Mouse (Mus musculus) adrenal gland, adult 18-20 months (tissue): Measurements from ENCODE around the gene Plin4. TPM values are rescaled to one million over a fixed set of nuclear protein-coding genes. Genes with fewer than 3 reads are reported as not detected.

Experiments used
- DNase-seq, 2 experiments: peaks; one replicate each; pipeline ENCODE4 v3.0.0; 2021 to 2022; ENCODE audit warnings: low spot score in 2 of 2
- long read RNA-seq, 2 experiments: library from polyadenylated mRNA; stranded (forward); transcript quantifications; one replicate each; pipeline ENCODE4 v2.0.0; 2021
- total RNA-seq, 2 experiments: library from RNA; stranded (reverse); gene quantifications; 1 replicate in 1 of 2; 2 replicates in 1 of 2; pipeline ENCODE4 v1.2.3; 2021

Gene Plin4
- total RNA-seq, result 100 to 1,000 TPM in 1 of 2 experiments, 10 to 100 TPM in 1; 65.0 to 212 TPM
- long read RNA-seq, experiment 1, partial matches to known transcripts, result 25 of 77 reads
- long read RNA-seq, experiment 1, other reads (novel, unspliced or antisense), result 52 of 77 reads
- long read RNA-seq, experiment 2, partial matches to known transcripts, result 5 of 25 reads
- long read RNA-seq, experiment 2, other reads (novel, unspliced or antisense), result 20 of 25 reads

DNA sequence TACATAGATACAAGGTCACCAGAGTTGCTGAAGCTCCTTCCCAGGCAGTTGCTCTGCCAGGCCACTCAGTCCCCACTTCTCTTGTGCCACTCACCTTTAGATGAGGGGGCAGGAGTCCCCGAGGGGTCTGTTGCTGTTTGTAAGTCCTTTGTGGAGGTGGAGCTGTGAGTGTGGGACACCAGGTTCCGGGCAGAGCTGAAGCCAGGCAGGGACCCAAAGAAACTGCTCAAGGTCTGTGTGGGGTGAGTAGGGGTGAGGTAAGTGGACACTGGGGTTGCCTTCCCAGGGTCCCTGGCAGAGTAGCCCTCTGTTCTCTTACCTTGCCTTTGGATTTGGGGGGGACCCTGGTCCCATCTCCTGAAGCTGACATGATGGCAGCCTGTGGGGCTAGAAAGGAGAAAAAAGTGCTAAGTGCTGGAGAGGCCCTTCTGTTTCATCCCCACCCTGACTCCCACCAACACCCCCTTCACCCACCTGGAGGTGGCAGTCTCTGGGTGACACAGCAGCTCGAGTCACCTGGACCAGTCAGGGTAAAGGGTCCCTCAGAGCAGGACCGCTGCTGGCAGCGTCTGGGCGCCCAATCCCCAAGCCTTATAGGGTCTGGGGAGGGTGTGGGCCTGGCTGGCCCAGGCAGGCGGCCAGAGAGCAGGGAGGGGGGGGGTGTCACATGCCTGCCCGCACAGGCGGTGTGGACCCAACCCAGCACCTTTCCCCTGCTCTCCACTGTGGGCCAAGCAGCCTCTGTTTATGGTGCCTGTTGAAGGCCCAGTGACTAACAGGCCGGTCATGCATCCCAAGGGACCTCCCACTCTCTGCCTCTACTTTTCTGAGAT lies at the start of gene Plin4:
TSS of gene Plin4 (minus strand) at position 585 of the 833 bp plus-strand sequence.
- peak in 1 of 2 experiments; percentile 43 for DNase-seq

GRCm38 (mm10) chr17:56153643-56154042 lies 44.0 kb upstream of the Plin4 start:
- DNase-seq, result peak; percentile 67 to 76

- DNase-seq, result no peak
Measured at GRCm38 (mm10) chr17:56149897-56150296, 40.3 kb upstream of the Plin4 start.

DNA sequence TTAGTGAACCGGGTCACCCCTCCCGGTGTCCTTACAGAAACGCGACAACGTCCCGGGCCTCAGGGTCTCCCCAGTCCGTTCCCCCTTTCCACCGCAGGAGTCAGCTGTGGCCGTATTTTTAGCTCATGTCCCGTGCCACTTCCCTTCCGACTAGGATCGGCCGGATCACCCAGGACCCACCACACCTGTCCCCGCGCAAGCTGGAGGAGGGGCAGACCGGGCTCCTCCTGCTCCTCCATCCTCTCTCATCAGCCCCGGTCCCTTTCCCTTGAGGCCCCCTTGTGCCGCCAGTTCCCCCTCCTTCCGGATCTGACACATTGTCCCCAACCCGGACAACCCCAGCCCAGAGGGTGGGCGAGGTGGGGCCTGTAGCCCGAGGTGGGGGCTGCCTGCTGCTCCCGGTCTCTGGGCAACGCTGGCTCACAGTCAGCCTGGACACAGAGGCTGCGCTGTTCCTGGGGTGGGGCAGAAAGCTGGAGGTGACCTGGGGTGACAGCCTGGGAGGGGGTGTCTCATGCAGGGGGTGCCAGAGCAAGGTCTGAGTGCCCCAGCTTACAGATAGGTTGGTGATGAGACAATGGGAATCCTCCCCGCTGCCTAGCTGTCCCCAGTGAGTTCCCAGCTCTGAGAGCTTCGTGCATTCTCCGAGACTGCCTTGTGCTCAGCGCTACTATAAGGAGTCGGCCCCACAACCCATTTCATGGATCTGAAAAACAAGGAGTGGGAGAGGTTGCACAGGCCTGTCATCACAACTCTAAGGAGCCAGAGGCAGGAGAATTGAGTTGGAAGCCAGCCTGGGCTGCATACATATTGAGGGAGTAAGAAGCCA lies 39.4 kb upstream of the Plin4 start:
- DNase-seq, result no peak

- no peak for DNase-seq
Measured at GRCm38 (mm10) chr17:56148280-56148679, 38.7 kb upstream of the Plin4 start.

DNA sequence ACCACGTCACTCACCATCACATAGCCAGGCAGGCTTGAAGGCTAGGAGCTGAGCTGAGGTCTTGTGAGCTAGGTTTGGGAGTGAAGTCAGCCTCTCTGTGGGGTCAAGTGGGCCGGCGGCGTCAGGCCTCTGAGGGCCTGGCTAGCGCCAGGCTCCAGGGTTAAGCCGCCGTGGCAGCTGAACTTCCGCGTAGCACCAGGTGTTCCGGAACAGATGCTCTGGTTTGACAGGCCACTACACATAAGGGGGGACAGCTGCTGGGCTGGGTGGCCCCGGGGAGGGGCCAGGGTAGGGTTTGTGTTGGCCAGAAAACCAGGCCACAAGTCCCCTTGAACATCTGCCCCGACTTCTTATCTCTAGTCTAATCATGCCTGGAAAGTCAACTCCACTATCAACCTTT lies 37.8 kb upstream of the Plin4 start:
- no peak for DNase-seq

- no peak for DNase-seq
Measured at GRCm38 (mm10) chr17:56146131-56146530, 36.5 kb upstream of the Plin4 start.

DNA sequence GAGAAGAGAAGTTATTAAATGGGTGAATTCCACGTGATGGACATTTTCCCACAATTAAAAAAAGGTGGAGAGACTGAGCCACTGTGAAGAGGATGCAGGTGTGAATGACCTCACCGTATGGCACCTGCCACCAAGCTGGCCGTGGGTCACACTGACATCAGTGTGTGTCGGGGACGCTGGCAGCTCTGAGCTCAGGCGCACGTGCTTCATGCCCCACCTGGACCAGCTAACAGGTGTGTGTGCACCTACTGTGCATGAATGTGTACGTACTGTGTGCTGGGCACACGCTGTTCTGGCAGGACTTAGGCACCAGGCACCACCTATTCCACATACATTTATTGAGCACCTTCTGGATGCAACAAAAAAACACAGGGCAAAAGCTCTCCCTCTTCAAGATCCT lies 34.9 kb upstream of the Plin4 start:
- DNase-seq, result no peak

DNA sequence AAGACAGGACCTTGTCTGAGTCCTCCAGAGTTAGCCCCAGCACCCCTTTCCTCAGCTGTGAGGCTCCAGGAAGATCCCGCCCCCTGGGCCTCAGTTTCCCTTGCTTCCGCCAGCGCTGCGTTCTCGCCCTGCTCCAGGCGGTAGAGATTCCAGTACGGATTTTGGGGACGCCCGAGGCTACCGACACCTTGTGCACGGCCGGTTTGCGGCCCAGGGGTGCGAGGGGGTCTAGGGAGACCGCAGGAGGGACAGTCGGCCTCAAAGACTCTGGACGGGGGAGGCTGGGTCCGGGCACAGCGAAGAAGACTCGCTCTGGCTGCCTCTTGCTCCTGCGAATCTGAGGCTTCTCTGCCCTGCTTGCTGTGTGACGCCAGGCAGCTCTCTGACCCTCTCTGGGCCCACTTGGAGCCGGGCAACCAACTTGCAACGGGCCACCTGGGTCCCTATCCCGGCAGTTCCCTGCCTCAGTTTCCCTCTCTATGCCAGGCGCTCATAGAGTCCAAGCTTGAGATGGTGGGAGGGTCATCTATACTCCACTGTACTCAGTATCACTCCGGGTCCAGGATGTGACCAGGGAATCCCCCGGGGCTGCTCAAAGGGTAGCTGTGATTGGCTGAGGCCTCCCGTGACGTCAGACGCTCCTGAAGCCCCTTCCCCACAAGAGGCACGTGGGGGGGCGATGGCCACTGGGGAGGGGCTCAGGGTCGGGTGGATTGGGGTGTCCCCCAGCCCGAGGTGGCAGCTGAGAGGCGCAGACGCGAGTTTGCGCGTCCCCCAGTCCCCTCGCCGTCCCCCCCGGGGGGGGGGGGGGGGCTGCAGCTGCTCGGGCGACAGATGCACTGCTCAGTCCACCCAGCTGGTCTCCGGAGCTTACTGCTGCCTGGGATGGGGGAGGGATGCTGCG lies 32.4 kb upstream of the Plin4 start:
- no peak for DNase-seq

- peak; percentile 52 to 72 for DNase-seq
Measured at GRCm38 (mm10) chr17:56139858-56140595, 30.4 kb upstream of the Plin4 start, which contains the start of gene Sema6b. Gene Sema6b (minus strand): TSS chr17:56140343.

DNA sequence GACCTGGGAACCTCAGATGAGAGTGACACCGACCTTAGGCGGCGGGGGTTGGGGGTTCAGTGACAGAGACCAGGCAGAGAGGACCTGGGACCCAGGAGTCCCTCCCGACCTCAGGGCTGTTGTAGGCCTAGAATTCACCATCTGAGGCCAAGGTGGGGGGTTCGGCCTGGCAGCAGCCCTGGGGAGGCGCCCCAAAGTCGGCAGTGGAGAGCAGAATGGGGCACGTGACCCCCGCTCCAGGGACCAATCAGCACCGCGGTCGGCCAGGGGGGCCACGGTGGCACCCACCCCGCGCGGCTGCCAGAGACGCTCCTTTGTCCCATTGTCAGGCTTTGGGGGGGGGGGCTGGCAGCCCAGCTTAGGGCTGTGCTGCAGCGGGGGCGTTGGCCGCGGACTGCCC lies 29.8 kb upstream of the Plin4 start:
- no peak for DNase-seq

- DNase-seq, result no peak
Measured at GRCm38 (mm10) chr17:56137839-56138613, 28.4 kb upstream of the Plin4 start.

DNA sequence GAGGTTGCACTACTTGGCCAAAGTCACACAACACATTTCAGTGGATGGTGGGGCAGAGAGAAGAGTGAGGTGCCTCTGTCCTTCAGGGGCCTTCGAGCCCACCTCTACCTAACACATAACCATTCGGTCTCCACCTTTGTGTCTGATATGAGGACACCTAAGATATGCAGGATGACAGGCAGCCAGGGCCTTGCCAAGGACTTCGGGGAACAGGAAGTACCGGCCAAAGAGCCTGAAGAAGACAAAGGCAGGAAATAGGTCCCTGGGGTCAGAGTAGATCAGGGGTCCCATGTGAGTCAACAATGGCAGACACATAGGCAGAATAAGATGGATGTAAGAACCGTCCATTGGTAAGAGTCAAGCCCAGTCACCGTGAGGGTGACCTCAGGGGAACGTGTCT lies 27.0 kb upstream of the Plin4 start:
- DNase-seq, result no peak

DNA sequence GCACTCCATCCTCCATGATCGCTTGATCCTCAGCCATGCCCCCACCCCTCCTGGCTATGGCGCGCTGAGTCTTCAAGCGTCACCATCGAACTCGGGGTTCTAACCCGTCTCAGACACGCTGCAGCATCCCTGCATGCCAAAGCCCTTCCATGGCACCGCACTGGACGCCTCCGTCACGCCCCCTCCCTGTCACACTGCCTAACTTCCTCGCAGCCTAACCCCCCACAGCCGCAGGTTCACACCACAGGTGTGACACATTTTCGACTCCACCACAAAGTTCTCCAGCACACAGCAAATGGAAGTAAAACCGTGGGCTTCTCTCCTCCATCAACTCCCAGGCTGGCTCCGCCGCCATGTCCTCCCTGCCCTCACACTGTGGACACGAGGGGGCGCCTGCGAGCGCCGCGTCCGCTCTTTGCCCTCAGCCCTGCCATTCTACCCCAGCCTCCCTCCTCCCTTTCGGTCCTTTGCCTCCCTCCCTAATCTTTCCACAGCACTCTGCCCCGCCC lies 24.9 kb upstream of the Plin4 start:
- peak; percentile 74 to 84 for DNase-seq

- DNase-seq, result peak; percentile 56 to 60
Measured at GRCm38 (mm10) chr17:56133457-56134363, 24.1 kb upstream of the Plin4 start.

GRCm38 (mm10) chr17:56132661-56133060 lies 23.1 kb upstream of the Plin4 start:
- DNase-seq, result peak; percentile 65 to 73

- peak; percentile 72 to 78 for DNase-seq
Measured at GRCm38 (mm10) chr17:56131814-56132213, 22.2 kb upstream of the Plin4 start.

DNA sequence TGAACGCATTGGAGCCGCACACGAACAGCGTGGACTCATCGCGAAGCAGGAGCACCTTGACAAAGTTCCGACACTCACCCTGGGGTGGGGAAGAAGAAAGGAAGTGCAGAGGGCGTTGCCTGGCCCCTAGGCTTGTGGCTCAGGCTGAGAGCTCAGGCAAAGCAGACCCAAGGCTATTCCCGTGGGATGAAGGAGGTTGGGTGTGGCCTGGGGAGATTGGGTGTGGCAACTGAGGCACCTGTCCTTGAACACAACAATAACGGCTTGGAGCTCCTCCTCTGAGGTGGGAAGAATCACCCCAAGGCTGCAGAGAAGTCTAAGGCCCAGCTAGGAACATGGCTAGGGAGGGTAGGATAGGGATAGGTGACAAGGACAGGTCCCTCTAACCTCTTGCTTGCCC lies 21.5 kb upstream of the Plin4 start:
- DNase-seq, result no peak
